Mouse (Mus musculus) heart, postnatal 0 days (tissue): Measurements from ENCODE around the gene Plcl1. TPM values are rescaled to one million over a fixed set of nuclear protein-coding genes. Genes with fewer than 3 reads are reported as not detected.

ENCODE experiments used
- ATAC-seq: fragments of 200-750 bp; cut with Nextera tagmentation; 2 replicates; pipeline ENCODE4 v1.8.0; 2017; ENCODE audit warnings: low read depth, moderate number of reproducible peaks, moderate library complexity; ENCODE audit not compliant: insufficient read depth
- DNase-seq: peaks from one replicate; pipeline ENCODE4 v3.0.0-alpha.2; 2016; ENCODE audit warnings: low spot score
- H3K27ac ChIP-seq: fragments of 300-500 bp; sonication (generic); 2 replicates; pipeline ENCODE4 v1.5.1; 2014; ENCODE audit warnings: low read depth, mild to moderate bottlenecking
- H3K27me3 ChIP-seq: fragments of 300-500 bp; sonication (generic); 2 replicates; pipeline ENCODE4 v1.6.1; 2014; ENCODE audit warnings: low read length, mixed read lengths; ENCODE audit not compliant: control insufficient read depth, insufficient read depth
- H3K36me3 ChIP-seq: fragments of 300-500 bp; sonication (generic); replicated peaks from 2 replicates; pipeline ENCODE4 v1.6.1; 2014; ENCODE audit warnings: low read length, mixed read lengths; ENCODE audit not compliant: control insufficient read depth, insufficient read depth
- H3K4me1 ChIP-seq: fragments of 300-500 bp; sonication (generic); 2 replicates; pipeline ENCODE4 v1.6.1; 2014; ENCODE audit warnings: antibody characterized with exemption; ENCODE audit not compliant: control insufficient read depth, insufficient read depth
- H3K4me2 ChIP-seq: fragments of 300-500 bp; sonication (generic); 2 replicates; pipeline ENCODE4 v1.6.1; 2014; ENCODE audit warnings: low read depth, mild to moderate bottlenecking, low read length, moderate library complexity
- H3K4me3 ChIP-seq: fragments of 300-500 bp; sonication (generic); 2 replicates; pipeline ENCODE4 v1.5.1; 2014; ENCODE audit warnings: low read depth, low read length
- H3K9ac ChIP-seq: fragments of 300-500 bp; sonication (generic); replicated peaks from 2 replicates; pipeline ENCODE4 v1.6.1; 2014; ENCODE audit warnings: low read depth, low read length, mixed read lengths
- H3K9me3 ChIP-seq: fragments of 300-500 bp; sonication (generic); replicated peaks from 2 replicates; pipeline ENCODE4 v1.6.1; 2016; ENCODE audit warnings: low read length; ENCODE audit not compliant: control insufficient read depth
- CTCF ChIP-seq: IDR thresholded peaks from 2 replicates; pipeline ENCODE4 v1.5.1; 2016; ENCODE audit warnings: antibody characterized with exemption, control low read depth, low read depth
- EP300 ChIP-seq: IDR thresholded peaks from 2 replicates; pipeline ENCODE4 v1.6.1; 2016; ENCODE audit warnings: antibody characterized with exemption, low read depth
- WGBS: fragments of 180-500 bp; shearing (Covaris S2); extraction: QIAGEN DNeasy Blood & Tissue Kit; methylation state at CpG from one replicate; pipeline ENCODE4 v1.1.7; 2014; 5-methylcytosine and 5-hydroxymethylcytosine counted together
- polyA plus RNA-seq: library from polyadenylated mRNA; unstranded; fragments of >200 nt; fragmentation: Nextera tagmentation; extraction: Ambion mirVana; gene quantifications from 2 replicates; pipeline ENCODE4 v1.2.1, GENCODE M21; 2015
- total RNA-seq: library from RNA; depleted of rRNA; stranded (reverse); fragments of >200 nt; gene quantifications from 2 replicates; pipeline ENCODE4 v1.2.3, GENCODE M21; 2014; ENCODE audit warnings: low replicate concordance

Gene Plcl1
- total and polyA plus RNA-seq, 2 experiments from 2014 or later, result 0.11 to 1.2 TPM

- H3K9me3 ChIP-seq, result no peaks in the 10 kb centered on the region
- H3K27ac ChIP-seq, result no peak overlapping the region
- H3K9ac ChIP-seq, result no peak overlapping the region
- ATAC-seq (no peak), DNase-seq (no peak)
- no peaks in the 10 kb centered on the region for H3K36me3 ChIP-seq
- H3K27me3 ChIP-seq, result no peaks in the 10 kb centered on the region
- no peak overlapping the region for H3K4me3 ChIP-seq
- H3K4me2 ChIP-seq, result no peak overlapping the region
- H3K4me1 ChIP-seq, result 0 out of 2 replicates have a peak, but pooled peaks cover 5% of the 10 kb centered on the region
- WGBS, result 62% methylated on average over 4 of the region's 4 CpGs
- TF ChIP-seq CTCF, result no peak
- no peak for TF ChIP-seq EP300
Observed at GRCm38 (mm10) chr1:55668622-55669237, 263.0 kb downstream of the Plcl1 start.

GRCm38 (mm10) chr1:55682676-55683075, 277.0 kb downstream of the Plcl1 start:
- H3K4me2 ChIP-seq, result no peak overlapping the region
- H3K9ac ChIP-seq, result no peak overlapping the region
- H3K27ac ChIP-seq, result no peak overlapping the region
- 96% methylated on average over 3 of the region's 3 CpGs for WGBS
- no peak for DNase-seq
- no peaks in the 10 kb centered on the region for H3K27me3 ChIP-seq
- H3K9me3 ChIP-seq, result no peaks in the 10 kb centered on the region
- ATAC-seq, result no peak
- no peaks in the 10 kb centered on the region for H3K4me1 ChIP-seq
- H3K36me3 ChIP-seq, result no peaks in the 10 kb centered on the region
- H3K4me3 ChIP-seq, result no peak overlapping the region
- TF ChIP-seq CTCF, result no peak

GRCm38 (mm10) chr1:55686261-55686660, 280.5 kb downstream of the Plcl1 start:
- Histone ChIP-seq H3K36me3 (no peaks in the 10 kb centered on the region), H3K27me3 (no peaks in the 10 kb centered on the region), H3K27ac (no peak overlapping the region), H3K4me2 (no peak overlapping the region), H3K4me1 (no peaks in the 10 kb centered on the region), H3K4me3 (no peak overlapping the region), H3K9me3 (no peaks in the 10 kb centered on the region), H3K9ac (no peak overlapping the region)
- no peak for TF ChIP-seq EP300
- TF ChIP-seq CTCF, result no peak
- DNase-seq (no peak), ATAC-seq (no peak)
- 82% methylated on average over 5 of the region's 5 CpGs for WGBS

DNA sequence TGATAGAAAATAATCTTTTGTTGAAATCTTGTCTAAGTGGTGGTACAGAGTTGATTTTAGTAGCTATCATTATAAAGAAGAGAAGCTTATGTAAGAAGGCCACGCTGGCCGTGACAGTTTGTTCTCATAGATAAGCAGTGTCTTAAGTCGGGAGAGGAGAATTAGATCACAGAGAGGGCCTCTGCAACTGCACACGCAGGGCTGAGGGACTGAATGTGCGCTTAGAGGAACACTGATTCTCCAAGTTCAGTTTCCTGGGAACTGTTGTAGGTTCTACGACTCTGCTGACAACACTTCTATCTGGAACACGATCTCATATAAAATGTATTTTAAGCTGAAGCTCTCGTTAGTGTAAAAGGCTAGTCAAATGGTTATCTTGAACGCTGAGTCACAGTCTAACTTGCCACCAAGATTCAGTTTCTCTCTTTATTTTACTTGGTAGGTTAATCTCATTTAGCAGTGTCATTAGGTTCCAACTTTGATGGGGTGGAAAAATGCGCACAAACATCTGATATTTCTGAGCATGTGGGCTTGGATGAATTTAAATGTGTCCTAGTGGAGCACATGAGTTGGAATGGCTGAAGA, 288.0 kb downstream of the Plcl1 start:
- H3K36me3 ChIP-seq, result 0 out of 2 replicates have a peak, but pooled peaks cover 3% of the 10 kb centered on the region

DNA sequence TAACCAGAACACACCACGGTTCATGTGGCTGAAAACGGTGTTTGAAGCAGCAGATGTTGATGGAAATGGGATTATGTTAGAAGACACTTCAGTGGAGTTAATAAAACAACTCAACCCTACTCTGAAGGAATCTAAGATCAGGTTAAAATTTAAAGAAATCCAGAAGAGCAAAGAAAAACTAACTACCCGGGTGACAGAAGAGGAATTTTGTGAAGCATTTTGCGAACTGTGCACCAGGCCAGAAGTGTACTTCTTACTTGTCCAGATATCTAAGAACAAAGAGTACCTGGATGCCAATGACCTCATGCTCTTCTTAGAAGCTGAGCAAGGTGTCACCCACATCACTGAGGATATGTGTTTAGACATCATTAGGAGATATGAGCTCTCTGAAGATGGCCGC, 290.5 kb downstream of the Plcl1 start:
- 93% methylated on average over 5 of the region's 5 CpGs for WGBS
- Histone ChIP-seq H3K9me3 (no peaks in the 10 kb centered on the region), H3K4me3 (no peak overlapping the region), H3K27ac (no peak overlapping the region), H3K4me1 (no peaks in the 10 kb centered on the region), H3K4me2 (no peak overlapping the region), H3K27me3 (no peaks in the 10 kb centered on the region), H3K9ac (no peak overlapping the region), H3K36me3 (0 out of 2 replicates have a peak, but pooled peaks cover 3% of the 10 kb centered on the region)
- ATAC-seq, result no peak
- no peak for DNase-seq
- TF ChIP-seq CTCF (no peak), EP300 (no peak)

More for the DNA sequence above, 288.0 kb downstream of the Plcl1 start:
- DNase-seq, result no peak
- H3K27me3 ChIP-seq, result no peaks in the 10 kb centered on the region
- TF ChIP-seq CTCF (no peak), EP300 (no peak)
- no peak overlapping the region for H3K9ac ChIP-seq
- no peak for ATAC-seq
- H3K4me3 ChIP-seq, result no peak overlapping the region
- WGBS, result 70% methylated on average over 10 of the region's 10 CpGs
- H3K9me3 ChIP-seq, result no peaks in the 10 kb centered on the region
- H3K4me1 ChIP-seq, result no peaks in the 10 kb centered on the region
- no peak overlapping the region for H3K27ac ChIP-seq
- no peak overlapping the region for H3K4me2 ChIP-seq
